Mouse (Mus musculus) limb, embryonic 14.5 days (tissue): ENCODE results near the gene Ermp1. TPM values are rescaled to one million over a fixed set of nuclear protein-coding genes. Genes with fewer than 3 reads are reported as not detected.

ENCODE experiments used
- ATAC-seq: fragments of 200-750 bp; cut with Nextera tagmentation; 2 replicates; pipeline ENCODE4 v1.8.0; 2017; ENCODE audit warnings: low read depth, moderate number of reproducible peaks, moderate TSS enrichment; ENCODE audit not compliant: low FRiP score
- DNase-seq: peaks from one replicate; pipeline ENCODE4 v3.0.0-alpha.2; 2015; ENCODE audit warnings: low spot score
- H3K27ac ChIP-seq: fragments of 300-500 bp; sonication (generic); replicated peaks from 2 replicates; pipeline ENCODE4 v1.5.1; 2014; ENCODE audit warnings: low read depth, mild to moderate bottlenecking, low read length, moderate library complexity, mixed read lengths
- H3K27me3 ChIP-seq: fragments of 300-500 bp; sonication (generic); 2 replicates; pipeline ENCODE4 v1.6.1; 2014; ENCODE audit warnings: low read length, mixed read lengths; ENCODE audit not compliant: control insufficient read depth, insufficient read depth
- H3K36me3 ChIP-seq: fragments of 300-500 bp; sonication (generic); 2 replicates; pipeline ENCODE4 v1.6.1; 2014; ENCODE audit warnings: mild to moderate bottlenecking, low read length, moderate library complexity, mixed read lengths; ENCODE audit not compliant: control insufficient read depth, insufficient read depth
- H3K4me1 ChIP-seq: fragments of 300-500 bp; sonication (generic); 2 replicates; pipeline ENCODE4 v1.6.1; 2014; ENCODE audit warnings: antibody characterized with exemption, low read length, mixed read lengths; ENCODE audit not compliant: control insufficient read depth, insufficient read depth
- H3K4me2 ChIP-seq: fragments of 300-500 bp; sonication (generic); replicated peaks from 2 replicates; pipeline ENCODE4 v1.6.1; 2014; ENCODE audit warnings: low read depth, mild to moderate bottlenecking, low read length, moderate library complexity; ENCODE audit not compliant: severe bottlenecking
- H3K4me3 ChIP-seq: fragments of 300-500 bp; sonication (generic); replicated peaks from 2 replicates; pipeline ENCODE4 v1.5.1; 2014; ENCODE audit warnings: low read length
- H3K9ac ChIP-seq: fragments of 300-500 bp; sonication (generic); 2 replicates; pipeline ENCODE4 v1.6.1; 2014; ENCODE audit warnings: mild to moderate bottlenecking, low read depth, low read length, moderate library complexity; ENCODE audit not compliant: severe bottlenecking
- H3K9me3 ChIP-seq: fragments of 300-500 bp; sonication (generic); 2 replicates; pipeline ENCODE4 v1.6.1; 2016; ENCODE audit warnings: low read length; ENCODE audit not compliant: control insufficient read depth
- POLR2A ChIP-seq: fragments of 200-500 bp; IDR thresholded peaks from 2 replicates; pipeline ENCODE4 v1.8.0; 2012; ENCODE audit warnings: inconsistent platforms, mild to moderate bottlenecking, moderate library complexity, borderline replicate concordance; ENCODE audit not compliant: insufficient read depth, insufficient read length; ENCODE audit errors: extremely low read depth
- WGBS: fragments of 180-500 bp; shearing (Covaris S2); extraction: QIAGEN DNeasy Blood & Tissue Kit; methylation state at CpG from one replicate; pipeline ENCODE4 v1.1.7; 2014; 5-methylcytosine and 5-hydroxymethylcytosine counted together
- polyA plus RNA-seq, 2 experiments: library from polyadenylated mRNA; depleted of rRNA in 1 of 2; stranded (reverse) in 1 of 2; unstranded in 1 of 2; fragments of >200 nt; fragmentation: Nextera tagmentation in 1 of 2; extraction: Ambion mirVana in 1 of 2; gene quantifications; 2 replicates each; pipeline versions ENCODE4 v1.2.1 to v1.2.3; 2012 to 2014

Gene Ermp1
- polyA plus RNA-seq, 2 experiments = 16.1 to 16.7 TPM

- Histone ChIP-seq H3K4me2 (no peak overlapping the region), H3K4me3 (no peak overlapping the region), H3K36me3 (peaks cover 46% of the 10 kb centered on the region), H3K9me3 (no peaks in the 10 kb centered on the region), H3K27me3 (no peaks in the 10 kb centered on the region), H3K27ac (no peak overlapping the region), H3K4me1 (no peaks in the 10 kb centered on the region), H3K9ac (no peak overlapping the region)
- TF ChIP-seq POLR2A = no peak
- ATAC-seq (no peak), DNase-seq (no peak)
- 95% methylated on average over 2 of the region's 2 CpGs for WGBS
These were observed 36.1 kb downstream of the Ermp1 start for GRCm38 (mm10) chr19:29612102-29612501.

- no peaks in the 10 kb centered on the region for H3K27me3 ChIP-seq
- no peaks in the 10 kb centered on the region for H3K9me3 ChIP-seq
- DNase-seq (no peak), ATAC-seq (no peak)
- H3K4me2 ChIP-seq = no peak overlapping the region
- H3K36me3 ChIP-seq = peaks cover 52% of the 10 kb centered on the region
- H3K4me1 ChIP-seq = no peaks in the 10 kb centered on the region
- H3K9ac ChIP-seq = no peak overlapping the region
- 95% methylated on average over 10 of the region's 10 CpGs for WGBS
- H3K4me3 ChIP-seq = no peak overlapping the region
- H3K27ac ChIP-seq = no peak overlapping the region
- no peak for TF ChIP-seq POLR2A
These were observed 37.3 kb downstream of the Ermp1 start for GRCm38 (mm10) chr19:29610907-29611306.

GRCm38 (mm10) chr19:29608212-29608611, 40.0 kb downstream of the Ermp1 start:
- 78% methylated on average over 4 of the region's 4 CpGs for WGBS
- Histone ChIP-seq H3K9me3 (no peaks in the 10 kb centered on the region), H3K4me1 (no peaks in the 10 kb centered on the region), H3K36me3 (peaks cover 50% of the 10 kb centered on the region), H3K27me3 (no peaks in the 10 kb centered on the region), H3K4me2 (no peak overlapping the region), H3K9ac (no peak overlapping the region), H3K4me3 (no peak overlapping the region), H3K27ac (no peak overlapping the region)
- TF ChIP-seq POLR2A = no peak
- ATAC-seq (no peak), DNase-seq (no peak)

- Histone ChIP-seq H3K4me1 (no peaks in the 10 kb centered on the region), H3K27ac (no peak overlapping the region), H3K36me3 (peaks cover 47% of the 10 kb centered on the region), H3K9ac (no peak overlapping the region), H3K4me3 (no peak overlapping the region), H3K27me3 (no peaks in the 10 kb centered on the region), H3K4me2 (no peak overlapping the region), H3K9me3 (no peaks in the 10 kb centered on the region)
- no peak for ATAC-seq
- no peak for DNase-seq
- WGBS = 89% methylated on average over 4 of the region's 4 CpGs
- TF ChIP-seq POLR2A = no peak
These were observed 40.7 kb downstream of the Ermp1 start for GRCm38 (mm10) chr19:29607521-29607920.

GRCm38 (mm10) chr19:29604653-29605052, 43.6 kb downstream of the Ermp1 start:
- Histone ChIP-seq H3K36me3 (peaks cover 43% of the 10 kb centered on the region), H3K4me3 (no peak overlapping the region), H3K27me3 (no peaks in the 10 kb centered on the region), H3K9me3 (no peaks in the 10 kb centered on the region), H3K4me1 (no peaks in the 10 kb centered on the region), H3K27ac (no peak overlapping the region), H3K9ac (no peak overlapping the region), H3K4me2 (no peak overlapping the region)
- 93% methylated on average over 3 of the region's 3 CpGs for WGBS
- DNase-seq (no peak), ATAC-seq (no peak)
- TF ChIP-seq POLR2A = no peak

- no peak for ATAC-seq
- no peak for TF ChIP-seq POLR2A
These were observed 44.5 kb downstream of the Ermp1 start for GRCm38 (mm10) chr19:29603548-29604353.

More at GRCm38 (mm10) chr19:29603548-29604353, 44.5 kb downstream of the Ermp1 start:
- no peaks in the 10 kb centered on the region for H3K27me3 ChIP-seq
- no peaks in the 10 kb centered on the region for H3K9me3 ChIP-seq
- no peak overlapping the region for H3K9ac ChIP-seq
- no peaks in the 10 kb centered on the region for H3K4me1 ChIP-seq
- 85% methylated on average over 14 of the region's 14 CpGs for WGBS
- peaks cover 52% of the 10 kb centered on the region for H3K36me3 ChIP-seq
- no peak overlapping the region for H3K27ac ChIP-seq
- DNase-seq = no peak
- no peak overlapping the region for H3K4me3 ChIP-seq
- no peak overlapping the region for H3K4me2 ChIP-seq
